Mouse (Mus musculus) E14TG2a.4 (cell line): ENCODE results near the gene Lrch2.

ENCODE experiments used
- CTCF ChIP-seq: conservative IDR thresholded peaks from 2 replicates; pipeline ENCODE4 v1.5.1; 2014; ENCODE audit warnings: low read length
- NANOG ChIP-seq: IDR thresholded peaks from 2 replicates; pipeline ENCODE4 v1.6.1; 2014; ENCODE audit warnings: borderline replicate concordance, low read length, mixed read lengths

DNA sequence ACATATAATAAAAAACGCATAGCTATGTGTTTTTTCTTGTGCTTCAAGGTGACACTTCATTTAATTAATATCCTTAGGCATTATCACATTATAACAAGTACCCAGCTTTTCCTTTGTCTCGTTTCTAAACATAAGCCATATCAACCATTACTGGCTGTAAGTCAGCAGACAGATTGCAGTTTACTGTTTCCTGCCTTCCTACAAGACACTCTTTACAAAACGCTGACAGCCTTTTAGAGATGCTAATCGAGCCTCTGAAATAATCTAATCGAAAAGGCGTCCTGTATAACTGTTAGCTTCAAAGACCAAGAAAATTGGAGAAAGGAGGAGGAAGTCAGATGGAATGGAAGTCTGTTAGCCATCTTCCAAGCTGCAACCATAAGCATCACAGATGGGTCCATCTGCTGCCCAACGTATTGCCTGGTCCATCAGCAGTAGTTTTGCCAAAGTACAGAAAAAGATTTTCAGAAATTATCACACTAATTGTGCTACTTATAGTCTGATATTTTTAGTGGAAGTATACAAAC lies 26.2 kb downstream of the Lrch2 start:
- no peak for TF ChIP-seq CTCF
- no peak for TF ChIP-seq NANOG
